ENCODE assay signal across 9 mouse cellular contexts in the genomic region with DNA sequence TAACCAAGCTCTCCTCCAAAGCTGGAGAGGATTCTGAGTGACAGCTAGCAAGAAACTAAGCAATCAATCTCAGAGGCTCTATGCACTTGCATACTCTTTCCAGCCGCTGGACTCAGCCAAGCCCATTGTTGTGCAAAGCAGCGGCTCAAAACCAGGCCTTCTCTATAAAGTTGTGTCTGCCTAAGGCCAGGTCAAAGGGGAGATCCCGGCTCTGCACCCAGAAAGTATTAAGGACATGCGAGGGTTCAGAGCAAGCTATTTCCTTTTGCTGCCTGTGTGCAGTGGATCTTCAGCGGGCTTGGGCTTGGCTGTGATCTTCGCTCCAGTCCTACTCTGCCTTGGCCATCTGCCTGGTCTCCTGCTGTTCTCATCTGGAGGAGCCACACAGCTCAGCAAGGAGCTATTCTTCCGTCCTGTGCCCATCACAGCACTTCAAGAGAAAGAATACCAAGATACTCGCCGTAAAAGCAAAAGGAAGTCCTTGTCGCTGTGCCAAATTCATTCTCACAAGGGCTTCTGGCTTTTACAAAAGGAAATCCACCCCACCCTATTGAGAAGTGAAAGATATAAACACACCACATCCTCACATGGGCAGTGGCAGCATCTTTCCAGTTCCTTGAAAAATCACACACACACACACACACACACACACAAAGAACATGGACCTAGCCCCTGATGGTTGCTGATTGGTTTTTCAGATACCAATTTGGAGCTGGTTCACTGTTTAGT.
DNase-seq lines count a peak whose midpoint lies in the region; ATAC-seq lines count a peak whose summit lies in the region.
"Had no signal": no experiment of that assay in that cellular context is flagged by ENCODE, and none has a peak within 500 bp of the region (broad histone marks: within the 10 kb centered on the region; RNA-seq: fewer than 3 reads in every experiment).

No protein-coding gene starts in this region.

- peak overlapping the region; percentile 33 for H3K4me2 ChIP-seq in forebrain, embryonic 12.5 days
- H3K4me2 ChIP-seq in heart, embryonic 15.5 days = peak overlapping the region; percentile 40
- H3K4me2 ChIP-seq: liver, embryonic 15.5 days had no signal

- WGBS in forebrain, embryonic 12.5 days = 3% methylated on average over 10 of the region's 10 CpGs
- WGBS in heart, embryonic 15.5 days = 20% methylated on average over 10 of the region's 10 CpGs

- H3K9me3 ChIP-seq in forebrain, embryonic 12.5 days = no peaks in the 10 kb centered on the region
- no peaks in the 10 kb centered on the region for H3K9me3 ChIP-seq in heart, embryonic 15.5 days (replicated peaks)
- H3K9me3 ChIP-seq: liver, embryonic 15.5 days had no signal

- no peaks in the 10 kb centered on the region for H3K27me3 ChIP-seq in forebrain, embryonic 12.5 days
- no peaks in the 10 kb centered on the region for H3K27me3 ChIP-seq in heart, embryonic 15.5 days
- H3K27me3 ChIP-seq: liver, embryonic 15.5 days had no signal

- peak; percentile 75 for DNase-seq in ES-CJ7 (ENCODE audit: low read depth, low spot score)
- peak; percentile 58 for DNase-seq in adrenal gland, postnatal 14 days
- peak; percentile 85 for DNase-seq in kidney, postnatal 10 days
- peak; percentile 73 for DNase-seq in skeletal muscle tissue, adult 2 months (ENCODE audit: low read depth, low spot score)
- DNase-seq in B cell, adult 2 months = no peak

- H3K9ac ChIP-seq in forebrain, embryonic 12.5 days = peak overlapping the region; percentile 12; the same call in 1 of the 2 replicates
- no peak overlapping the region for H3K9ac ChIP-seq in heart, embryonic 15.5 days
- H3K9ac ChIP-seq: liver, embryonic 15.5 days had no signal

- ATAC-seq in forebrain, embryonic 12.5 days (ENCODE audit: low FRiP score) = peak; percentile 83
- ATAC-seq in heart, embryonic 15.5 days (replicated peaks; ENCODE audit: insufficient number of reproducible peaks, insufficient read depth, low FRiP score, low read depth) = no peak
- peak; percentile 56 for ATAC-seq in megakaryocyte progenitor cell, adult 5-6 weeks (replicated peaks; ENCODE audit: poor library complexity)

- peak overlapping the region; percentile 79 for H3K27ac ChIP-seq in forebrain, embryonic 12.5 days
- peak overlapping the region; percentile 50 for H3K27ac ChIP-seq in heart, embryonic 15.5 days
- H3K27ac ChIP-seq: liver, embryonic 15.5 days had no signal

- no peaks in the 10 kb centered on the region for H3K36me3 ChIP-seq in forebrain, embryonic 12.5 days (replicated peaks)
- H3K36me3 ChIP-seq in heart, embryonic 15.5 days = no peaks in the 10 kb centered on the region
- H3K36me3 ChIP-seq: liver, embryonic 15.5 days had no signal

- peaks cover 17% of the 10 kb centered on the region for H3K4me1 ChIP-seq in forebrain, embryonic 12.5 days
- peaks cover 13% of the 10 kb centered on the region for H3K4me1 ChIP-seq in heart, embryonic 15.5 days (replicated peaks)
- H3K4me1 ChIP-seq: liver, embryonic 15.5 days had no signal

- no peak overlapping the region for H3K4me3 ChIP-seq in forebrain, embryonic 12.5 days (replicated peaks)
- no peak overlapping the region for H3K4me3 ChIP-seq in heart, embryonic 15.5 days
- H3K4me3 ChIP-seq: liver, embryonic 15.5 days had no signal

Comparison
In these comparisons a context has a peak if more than half of its experiments do, and no peak if none do; other contexts are left out.
1. DNase-seq: peak in ES-CJ7 (single experiment), adrenal gland, postnatal 14 days (single experiment), kidney, postnatal 10 days (single experiment) and skeletal muscle tissue, adult 2 months (single experiment); none in B cell, adult 2 months (0 of 2).